Mouse (Mus musculus): Measurements from ENCODE around the gene Smarcb1. TPM values are rescaled to one million over a fixed set of nuclear protein-coding genes. Genes with fewer than 3 reads are reported as not detected.

Smarcb1 gene
- 38.7 and 48.1 TPM in 2 replicates for polyA plus RNA-seq (2012; rRNA removed; ENCODE audit: low replicate concordance)

GRCm38 (mm10) chr10:75921026-75921725 is at the start of gene Smarcb1:
TSS of gene Smarcb1 (minus strand) at chr10:75921617.

GRCm38 (mm10) chr10:75954381-75954811 is 33.0 kb upstream of the Smarcb1 start, which contains the start of gene Gm5134:
TSS of gene Gm5134 (plus strand) at chr10:75954514.

GRCm38 (mm10) chr10:75942736-75943477 is 21.5 kb upstream of the Smarcb1 start, which contains the start of gene Vpreb3:
TSS of gene Vpreb3 (plus strand) at chr10:75943057.

GRCm38 (mm10) chr10:75940520-75940919 is 19.1 kb upstream of the Smarcb1 start, which contains the start of gene Gm867:
TSS of gene Gm867 (minus strand) at chr10:75940672.

GRCm38 (mm10) chr10:75935680-75936541 is 14.5 kb upstream of the Smarcb1 start, which contains the start of gene Mmp11:
TSS of gene Mmp11 (minus strand) at chr10:75936496.

GRCm38 (mm10) chr10:75932891-75933290 is 11.5 kb upstream of the Smarcb1 start, which contains the start of gene Chchd10:
TSS of gene Chchd10 (plus strand) at chr10:75933130.

GRCm38 (mm10) chr10:75893089-75893750 is 28.2 kb downstream of the Smarcb1 start, which contains the start of gene Derl3:
TSS of gene Derl3 (plus strand) at chr10:75893413.

GRCm38 (mm10) chr10:75859786-75860470 is 61.5 kb downstream of the Smarcb1 start, which contains the start of gene Mif:
TSS of gene Mif (minus strand) at chr10:75860240.

Other genes starting within 250 kb of the Smarcb1 start
- 44.9 and 71.1 TPM in 2 replicates for gene Cabin1, start 157.3 kb downstream of the Smarcb1 start, polyA plus RNA-seq (2012; rRNA removed; ENCODE audit: low replicate concordance)
- gene Ddt, start 148.2 kb downstream of the Smarcb1 start, polyA plus RNA-seq (2012; rRNA removed; ENCODE audit: low replicate concordance) = 124 and 130 TPM in 2 replicates
- 0.80 TPM in 1 of 2 replicates, not detected in the other for gene Gm20441, start 140.7 kb downstream of the Smarcb1 start, polyA plus RNA-seq (2012; rRNA removed; ENCODE audit: low replicate concordance)
- 29.5 and 31.8 TPM in 2 replicates for gene Gstt3, start 140.2 kb downstream of the Smarcb1 start, polyA plus RNA-seq (2012; rRNA removed; ENCODE audit: low replicate concordance)
- 102 and 142 TPM in 2 replicates for gene Gstt1, start 123.0 kb downstream of the Smarcb1 start, polyA plus RNA-seq (2012; rRNA removed; ENCODE audit: low replicate concordance)
- 0.13 TPM in 1 of 2 replicates, not detected in the other for gene Gstt4, start 99.1 kb downstream of the Smarcb1 start, polyA plus RNA-seq (2012; rRNA removed; ENCODE audit: low replicate concordance)
- 154 and 183 TPM in 2 replicates for gene Gstt2, start 84.2 kb downstream of the Smarcb1 start, polyA plus RNA-seq (2012; rRNA removed; ENCODE audit: low replicate concordance)
- gene Mif, start 61.4 kb downstream of the Smarcb1 start, polyA plus RNA-seq (2012; rRNA removed; ENCODE audit: low replicate concordance) = 840 and 1,446 TPM in 2 replicates
- 3.8 and 13.0 TPM in 2 replicates for gene Derl3, start 28.2 kb downstream of the Smarcb1 start, polyA plus RNA-seq (2012; rRNA removed; ENCODE audit: low replicate concordance)
- gene Chchd10, start 11.5 kb upstream of the Smarcb1 start, polyA plus RNA-seq (2012; rRNA removed; ENCODE audit: low replicate concordance) = 802 and 1,034 TPM in 2 replicates
- gene Mmp11, start 14.9 kb upstream of the Smarcb1 start, polyA plus RNA-seq (2012; rRNA removed; ENCODE audit: low replicate concordance) = 32.1 and 37.9 TPM in 2 replicates
- 0.37 TPM in 1 of 2 replicates, not detected in the other for gene Gm867, start 19.1 kb upstream of the Smarcb1 start, polyA plus RNA-seq (2012; rRNA removed; ENCODE audit: low replicate concordance)
- gene Vpreb3, start 21.4 kb upstream of the Smarcb1 start, polyA plus RNA-seq (2012; rRNA removed; ENCODE audit: low replicate concordance) = 42.7 and 65.7 TPM in 2 replicates
- gene Gm5134, start 32.9 kb upstream of the Smarcb1 start, polyA plus RNA-seq (2012; rRNA removed; ENCODE audit: low replicate concordance) = 0.27 and 0.53 TPM in 2 replicates
- 5.6 and 6.7 TPM in 2 replicates for gene Zfp280b, start 111.0 kb upstream of the Smarcb1 start, polyA plus RNA-seq (2012; rRNA removed; ENCODE audit: low replicate concordance)
- gene Slc5a4b, start 189.3 kb upstream of the Smarcb1 start, polyA plus RNA-seq (2012; rRNA removed; ENCODE audit: low replicate concordance) = not detected in 2 replicates
- gene Slc5a4a, start 225.8 kb upstream of the Smarcb1 start, polyA plus RNA-seq (2012; rRNA removed; ENCODE audit: low replicate concordance) = not detected in 2 replicates